Mouse (Mus musculus) hindbrain, embryonic 16.5 days (tissue): ENCODE data around the gene Ap4b1. TPM values are rescaled to one million over a fixed set of nuclear protein-coding genes. Genes with fewer than 3 reads are reported as not detected.
A peak's percentile ranks its signal among the peaks of the same experiment; 100 is the strongest.
"Not testable (repeated sequence)": the region's sequence is repeated elsewhere in the genome, so short reads cannot be mapped to it uniquely, and the experiment has no call there.

Experiments used
- ATAC-seq: fragments of 200-750 bp; cut with Nextera tagmentation; 2 replicates; pipeline ENCODE4 v1.8.0; 2017; ENCODE audit warnings: moderate TSS enrichment, moderate library complexity
- H3K27ac ChIP-seq: fragments of 300-500 bp; sonication (generic); 2 replicates; pipeline ENCODE4 v1.5.1; 2014; ENCODE audit warnings: low read depth, mild to moderate bottlenecking, control low read depth, low read length, moderate library complexity
- H3K27me3 ChIP-seq: fragments of 300-500 bp; sonication (generic); replicated peaks from 2 replicates; pipeline ENCODE4 v1.6.1; 2014; ENCODE audit warnings: low read length; ENCODE audit not compliant: control insufficient read depth, insufficient read depth
- H3K36me3 ChIP-seq: fragments of 300-500 bp; sonication (generic); 2 replicates; pipeline ENCODE4 v1.6.1; 2014; ENCODE audit warnings: mild to moderate bottlenecking, low read length, moderate library complexity, mixed read lengths; ENCODE audit not compliant: control insufficient read depth, insufficient read depth
- H3K4me1 ChIP-seq: fragments of 300-500 bp; sonication (generic); 2 replicates; pipeline ENCODE4 v1.6.1; 2014; ENCODE audit warnings: low read depth, low read length; ENCODE audit not compliant: control insufficient read depth, insufficient read depth
- H3K4me2 ChIP-seq: fragments of 300-500 bp; sonication (generic); 2 replicates; pipeline ENCODE4 v1.6.1; 2014; ENCODE audit warnings: mild to moderate bottlenecking, low read length, control low read depth, moderate library complexity
- H3K4me3 ChIP-seq: fragments of 300-500 bp; sonication (generic); 2 replicates; pipeline ENCODE4 v1.5.1; 2014; ENCODE audit warnings: mild to moderate bottlenecking, low read length, control low read depth, moderate library complexity
- H3K9ac ChIP-seq: fragments of 300-500 bp; sonication (generic); 2 replicates; pipeline ENCODE4 v1.6.1; 2014; ENCODE audit warnings: low read depth, mild to moderate bottlenecking, control low read depth, low read length, moderate library complexity
- H3K9me3 ChIP-seq: fragments of 300-500 bp; sonication (generic); 2 replicates; pipeline ENCODE4 v1.6.1; 2014; ENCODE audit warnings: mild to moderate bottlenecking, low read length, moderate library complexity; ENCODE audit not compliant: control insufficient read depth
- WGBS: fragments of 180-500 bp; shearing (Covaris S2); extraction: QIAGEN DNeasy Blood & Tissue Kit; methylation state at CpG from one replicate; pipeline ENCODE4 v1.1.7; 2014; 5-methylcytosine and 5-hydroxymethylcytosine counted together
- polyA plus RNA-seq: library from polyadenylated mRNA; unstranded; fragments of >200 nt; fragmentation: Nextera tagmentation; extraction: Ambion mirVana; gene quantifications from 2 replicates; pipeline ENCODE4 v1.2.1, GENCODE M21; 2015

Ap4b1 gene
- polyA plus RNA-seq, 1 experiment from 2014 or later: 22.1 TPM

GRCm38 (mm10) chr3:103792111-103792406, 17.3 kb upstream of the Ap4b1 start:
- not testable (repeated sequence) for H3K9me3 ChIP-seq, H3K4me3 ChIP-seq, H3K36me3 ChIP-seq, H3K9ac ChIP-seq, ATAC-seq, H3K27me3 ChIP-seq
- 85% methylated on average over 5 of the region's 5 CpGs for WGBS
- Histone ChIP-seq H3K4me1 (peaks cover 16% of the 10 kb centered on the region), H3K4me2 (peak overlapping the region; percentile 66; the same call in 1 of the 2 replicates), H3K27ac (peak overlapping the region; percentile 94; the same call in 1 of the 2 replicates)

GRCm38 (mm10) chr3:103792566-103792965, 16.8 kb upstream of the Ap4b1 start:
- Histone ChIP-seq H3K9ac (no peak overlapping the region), H3K4me3 (no peak overlapping the region), H3K9me3 (no peaks in the 10 kb centered on the region), H3K4me1 (peaks cover 16% of the 10 kb centered on the region), H3K27ac (no peak overlapping the region), H3K27me3 (no peaks in the 10 kb centered on the region), H3K4me2 (no peak overlapping the region), H3K36me3 (no peaks in the 10 kb centered on the region)
- WGBS: 82% methylated on average over 1 of the region's 1 CpGs
- ATAC-seq: no peak

GRCm38 (mm10) chr3:103796389-103796788, 12.9 kb upstream of the Ap4b1 start:
- H3K4me1 ChIP-seq: 0 out of 2 replicates have a peak, but pooled peaks cover 3% of the 10 kb centered on the region
- no peaks in the 10 kb centered on the region for H3K36me3 ChIP-seq
- no peak for ATAC-seq
- H3K27ac ChIP-seq: no peak overlapping the region
- no peaks in the 10 kb centered on the region for H3K27me3 ChIP-seq
- no peak overlapping the region for H3K4me2 ChIP-seq
- no peak overlapping the region for H3K4me3 ChIP-seq
- 68% methylated on average over 2 of the region's 2 CpGs for WGBS
- H3K9ac ChIP-seq: no peak overlapping the region
- H3K9me3 ChIP-seq: no peaks in the 10 kb centered on the region

- no peak for ATAC-seq
- Histone ChIP-seq H3K4me1 (no peaks in the 10 kb centered on the region), H3K4me3 (no peak overlapping the region), H3K27ac (no peak overlapping the region), H3K9ac (no peak overlapping the region), H3K36me3 (peaks cover 12% of the 10 kb centered on the region), H3K27me3 (no peaks in the 10 kb centered on the region), H3K4me2 (no peak overlapping the region), H3K9me3 (no peaks in the 10 kb centered on the region)
- 89% methylated on average over 2 of the region's 2 CpGs for WGBS
Measured at GRCm38 (mm10) chr3:103799507-103799906, 9.8 kb upstream of the Ap4b1 start.

- H3K9me3 ChIP-seq: no peaks in the 10 kb centered on the region
- no peak overlapping the region for H3K4me3 ChIP-seq
- H3K36me3 ChIP-seq: peaks cover 12% of the 10 kb centered on the region
- no peak overlapping the region for H3K9ac ChIP-seq
- peak; percentile 76; the same call in 1 of the 2 replicates for ATAC-seq
- WGBS: 73% methylated on average over 10 of the region's 10 CpGs
- no peak overlapping the region for H3K4me2 ChIP-seq
- H3K4me1 ChIP-seq: no peaks in the 10 kb centered on the region
- no peaks in the 10 kb centered on the region for H3K27me3 ChIP-seq
- H3K27ac ChIP-seq: peak overlapping the region; percentile 40
Measured at GRCm38 (mm10) chr3:103801631-103802531, 7.4 kb upstream of the Ap4b1 start.

GRCm38 (mm10) chr3:103802861-103803260, 6.5 kb upstream of the Ap4b1 start:
- Histone ChIP-seq H3K9ac (no peak overlapping the region), H3K36me3 (peaks cover 12% of the 10 kb centered on the region), H3K4me3 (no peak overlapping the region), H3K9me3 (no peaks in the 10 kb centered on the region), H3K4me1 (peaks cover 2% of the 10 kb centered on the region), H3K27me3 (no peaks in the 10 kb centered on the region), H3K4me2 (no peak overlapping the region), H3K27ac (no peak overlapping the region)
- ATAC-seq: no peak
- 90% methylated on average over 8 of the region's 8 CpGs for WGBS

GRCm38 (mm10) chr3:103805671-103806070, 3.6 kb upstream of the Ap4b1 start:
- Histone ChIP-seq H3K36me3 (peaks cover 12% of the 10 kb centered on the region), H3K27me3 (no peaks in the 10 kb centered on the region), H3K4me1 (peaks cover 13% of the 10 kb centered on the region), H3K4me2 (no peak overlapping the region), H3K9ac (no peak overlapping the region), H3K27ac (no peak overlapping the region), H3K4me3 (no peak overlapping the region), H3K9me3 (no peaks in the 10 kb centered on the region)
- ATAC-seq: no peak
- 91% methylated on average over 1 of the region's 1 CpGs for WGBS

GRCm38 (mm10) chr3:103809799-103810150, 455 bp downstream of the Ap4b1 start:
- peak overlapping the region; percentile 81 for H3K9ac ChIP-seq
- H3K27me3 ChIP-seq: no peaks in the 10 kb centered on the region
- ATAC-seq: peak; percentile 69

GRCm38 (mm10) chr3:103810967-103811366, 1.6 kb downstream of the Ap4b1 start:
- peaks cover 13% of the 10 kb centered on the region for H3K4me1 ChIP-seq
- no peak overlapping the region for H3K27ac ChIP-seq
- H3K36me3 ChIP-seq: peaks cover 11% of the 10 kb centered on the region; the same call in 1 of the 2 replicates
- 87% methylated on average over 6 of the region's 6 CpGs for WGBS
- H3K4me2 ChIP-seq: no peak overlapping the region
- H3K9me3 ChIP-seq: no peaks in the 10 kb centered on the region
- no peaks in the 10 kb centered on the region for H3K27me3 ChIP-seq
- no peak overlapping the region for H3K4me3 ChIP-seq
- no peak overlapping the region for H3K9ac ChIP-seq
- ATAC-seq: no peak

More at GRCm38 (mm10) chr3:103809799-103810150, 455 bp downstream of the Ap4b1 start:
- 1% methylated on average over 14 of the region's 14 CpGs for WGBS
- Histone ChIP-seq H3K9me3 (no peaks in the 10 kb centered on the region), H3K4me1 (peaks cover 13% of the 10 kb centered on the region), H3K27ac (peak overlapping the region; percentile 93), H3K4me2 (peak overlapping the region; percentile 71), H3K4me3 (peak overlapping the region; percentile 75), H3K36me3 (0 out of 2 replicates have a peak, but pooled peaks cover 6% of the 10 kb centered on the region)
